Mouse (Mus musculus) c-Kit-positive CD71-positive TER-119-positive erythroid progenitor cells, embryonic 14.5 days (primary cell): ENCODE measurements around the gene Tmem132d.

Experiments used
- DNase-seq: peaks from one replicate; pipeline ENCODE4 v3.0.0-alpha.2; 2013; ENCODE audit warnings: low spot score

The Tmem132d gene

GRCm38 (mm10) chr5:128405071-128405470 is 27.8 kb downstream of the Tmem132d start:
- no peak for DNase-seq

DNA sequence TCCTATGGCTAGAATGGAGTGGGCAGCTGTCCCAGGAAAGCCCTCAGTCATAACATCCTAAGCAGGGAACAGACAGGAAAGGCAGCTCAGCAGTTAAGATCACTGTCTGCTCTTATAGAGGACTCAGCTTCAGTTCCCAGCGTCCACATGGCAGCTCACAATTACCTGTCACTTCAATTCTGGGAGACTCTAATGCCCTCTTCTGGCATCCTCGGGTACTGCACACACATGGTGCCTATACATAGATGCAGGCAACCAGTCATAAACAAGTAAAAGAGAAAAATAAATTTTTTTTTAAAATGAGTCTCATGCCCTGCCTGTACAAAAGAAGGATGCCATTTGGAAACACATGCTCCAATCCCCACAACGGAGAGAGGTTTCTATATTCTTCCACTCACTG is 28.7 kb downstream of the Tmem132d start:
- no peak for DNase-seq

GRCm38 (mm10) chr5:128392372-128392771 is 40.5 kb downstream of the Tmem132d start:
- no peak for DNase-seq

GRCm38 (mm10) chr5:128389665-128390064 is 43.2 kb downstream of the Tmem132d start:
- DNase-seq = no peak

GRCm38 (mm10) chr5:128388358-128389141 is 44.3 kb downstream of the Tmem132d start:
- no peak for DNase-seq

GRCm38 (mm10) chr5:128369814-128370213 is 63.1 kb downstream of the Tmem132d start:
- DNase-seq = no peak

- no peak for DNase-seq
These were observed 63.8 kb downstream of the Tmem132d start for GRCm38 (mm10) chr5:128369111-128369510.

DNA sequence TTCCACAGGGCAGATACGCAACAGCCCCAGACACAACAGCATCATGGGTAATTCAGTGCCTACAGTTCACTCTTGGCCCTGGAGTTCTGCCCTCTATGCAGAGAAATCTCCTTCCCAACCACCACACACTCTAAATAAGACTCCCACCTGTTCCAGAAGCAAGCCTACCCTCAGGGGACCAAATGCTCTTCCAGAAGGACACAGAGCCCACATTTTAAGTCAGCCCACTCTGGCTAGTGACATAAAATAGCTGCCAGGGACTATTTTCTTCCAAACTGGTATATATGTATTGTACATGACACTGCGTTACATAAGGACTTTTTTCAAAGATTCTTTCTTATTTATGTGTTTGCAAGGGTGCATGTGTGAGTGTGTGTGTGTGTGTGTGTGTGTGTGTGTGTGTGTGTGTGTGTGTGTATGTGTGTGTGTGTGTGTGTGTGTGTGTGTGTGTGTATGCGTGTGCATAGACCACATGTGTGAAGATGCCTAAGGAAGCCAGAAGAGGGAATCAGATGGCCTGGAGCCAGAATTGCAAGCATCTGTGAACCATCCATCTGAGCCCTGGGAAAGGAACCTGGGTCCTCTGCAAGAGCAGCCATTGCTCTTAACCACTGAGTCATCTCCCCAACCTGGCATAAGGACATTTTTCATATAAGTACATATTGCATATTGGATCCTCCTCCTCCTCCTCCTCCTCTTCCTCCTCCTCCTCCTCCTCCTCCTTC is 67.5 kb downstream of the Tmem132d start:
- DNase-seq = no peak

- DNase-seq = no peak
These were observed 71.8 kb downstream of the Tmem132d start for GRCm38 (mm10) chr5:128360946-128361675.

DNA sequence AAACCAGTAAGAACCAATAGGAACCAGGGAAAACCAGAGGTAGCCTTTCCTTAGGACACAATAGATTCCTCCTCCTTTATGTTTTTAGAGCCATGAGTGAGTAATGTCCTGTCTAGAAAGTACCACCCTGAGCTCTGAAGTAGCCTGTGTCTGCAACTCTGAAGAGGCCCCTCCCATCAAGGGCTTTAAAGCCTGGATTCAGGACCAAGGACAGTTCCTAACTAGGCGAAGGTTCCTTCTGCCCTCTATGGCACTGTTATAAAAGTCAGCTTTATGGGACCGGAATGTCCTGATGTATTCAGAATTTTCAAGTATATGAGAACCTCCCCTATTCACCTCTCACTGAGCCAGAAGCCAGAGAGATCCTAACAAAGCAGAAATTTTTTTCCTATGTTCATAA is 84.0 kb downstream of the Tmem132d start:
- no peak for DNase-seq

GRCm38 (mm10) chr5:128336841-128337240 is 96.0 kb downstream of the Tmem132d start:
- DNase-seq = no peak

DNA sequence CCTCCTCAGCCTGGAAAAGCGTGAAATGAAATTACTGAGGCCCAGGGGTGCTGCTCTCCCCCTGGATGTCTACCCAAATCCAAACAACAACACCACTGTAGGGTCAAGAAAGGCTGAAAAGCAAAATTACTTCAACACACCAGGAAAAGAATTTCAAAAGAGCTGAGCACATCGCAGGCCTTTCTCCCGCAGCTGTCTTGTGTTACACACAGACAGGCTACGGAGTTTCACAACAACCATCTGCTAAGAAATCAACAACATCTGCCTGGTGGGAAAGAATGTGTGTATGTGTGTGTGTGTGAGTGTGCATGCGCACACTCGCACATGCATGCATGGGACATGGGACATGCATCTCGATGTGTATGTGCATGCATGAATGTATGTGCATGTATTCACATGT is 100.1 kb downstream of the Tmem132d start:
- no peak for DNase-seq

- no peak for DNase-seq
These were observed 102.5 kb downstream of the Tmem132d start for GRCm38 (mm10) chr5:128330351-128330750.

DNA sequence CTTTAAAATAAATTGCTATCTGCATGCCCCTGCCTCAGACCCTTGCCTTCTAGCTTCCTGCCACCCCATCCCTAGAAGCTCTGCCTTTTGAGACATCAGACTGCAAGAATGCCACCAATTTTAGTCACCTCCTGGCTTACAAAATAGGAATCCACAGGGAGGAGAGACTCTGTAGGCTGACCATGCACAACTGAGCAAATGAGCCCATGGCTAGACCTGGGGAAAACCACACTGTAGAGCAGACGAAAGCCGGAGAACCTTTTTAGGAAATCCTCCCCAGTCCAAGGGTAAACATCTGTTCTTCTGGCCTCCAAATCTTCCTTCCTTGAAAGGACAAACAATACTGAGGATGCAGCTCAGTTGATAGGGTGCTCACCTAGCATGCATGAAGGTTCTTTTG is 130.5 kb downstream of the Tmem132d start:
- DNase-seq = no peak

GRCm38 (mm10) chr5:128291191-128291590 is 141.7 kb downstream of the Tmem132d start:
- no peak for DNase-seq

DNA sequence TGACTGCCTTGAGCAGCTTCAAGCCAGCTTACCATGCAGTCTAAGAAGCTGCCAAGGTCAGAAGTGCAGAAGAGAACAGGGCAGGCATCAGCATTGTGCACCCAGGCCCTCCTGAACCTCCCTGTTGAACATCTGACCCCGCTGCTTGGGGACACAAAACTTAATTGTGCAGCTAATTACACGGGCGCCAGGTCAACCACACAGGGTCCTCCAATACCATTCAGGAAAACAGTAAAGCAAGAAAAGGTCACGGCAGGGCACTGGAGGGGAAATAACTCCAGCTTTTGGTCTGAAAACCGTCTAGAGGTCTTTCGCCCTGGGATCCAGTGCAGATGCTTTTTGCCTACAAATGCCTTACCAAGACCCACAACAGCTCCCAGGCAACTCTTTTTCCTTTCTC is 159.6 kb downstream of the Tmem132d start:
- no peak for DNase-seq

DNA sequence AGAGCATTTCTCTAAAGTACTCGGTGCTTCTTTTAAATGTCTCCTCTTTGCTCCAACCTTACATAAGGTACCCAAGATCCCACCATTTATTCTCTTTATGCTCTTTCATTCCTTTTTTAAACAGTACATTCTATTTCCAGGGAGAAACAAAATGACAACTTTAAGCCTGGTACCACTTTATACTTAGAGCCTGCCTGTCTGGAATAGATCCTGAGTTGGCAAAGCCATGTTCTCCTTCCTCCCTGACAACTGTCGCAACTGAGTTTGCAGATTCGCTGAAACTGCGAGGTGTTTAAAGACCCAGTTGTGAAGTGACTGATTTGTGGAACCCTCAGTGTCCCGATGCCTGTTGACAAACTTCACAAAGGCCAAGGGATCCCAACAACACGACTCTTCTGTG is 165.5 kb downstream of the Tmem132d start:
- no peak for DNase-seq

DNA sequence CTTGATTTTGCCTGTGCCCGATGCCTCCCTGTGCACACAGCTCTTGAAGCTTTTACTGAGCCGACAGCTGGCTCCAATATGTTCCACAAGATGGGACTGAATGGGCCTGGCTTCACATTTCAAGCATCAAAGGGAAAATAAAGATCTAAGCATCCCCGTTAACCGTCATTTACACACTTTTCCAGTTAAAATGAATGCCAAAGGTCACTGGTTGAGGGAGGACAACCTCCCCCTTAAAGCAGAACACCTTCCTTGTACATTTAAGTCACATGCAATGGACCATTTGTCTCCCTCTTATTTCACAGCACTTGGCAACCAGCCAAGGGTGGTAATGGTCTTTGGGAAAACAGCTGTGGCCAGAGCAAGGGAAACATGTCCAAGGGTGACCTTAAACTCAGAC is 188.7 kb downstream of the Tmem132d start:
- DNase-seq = no peak

DNA sequence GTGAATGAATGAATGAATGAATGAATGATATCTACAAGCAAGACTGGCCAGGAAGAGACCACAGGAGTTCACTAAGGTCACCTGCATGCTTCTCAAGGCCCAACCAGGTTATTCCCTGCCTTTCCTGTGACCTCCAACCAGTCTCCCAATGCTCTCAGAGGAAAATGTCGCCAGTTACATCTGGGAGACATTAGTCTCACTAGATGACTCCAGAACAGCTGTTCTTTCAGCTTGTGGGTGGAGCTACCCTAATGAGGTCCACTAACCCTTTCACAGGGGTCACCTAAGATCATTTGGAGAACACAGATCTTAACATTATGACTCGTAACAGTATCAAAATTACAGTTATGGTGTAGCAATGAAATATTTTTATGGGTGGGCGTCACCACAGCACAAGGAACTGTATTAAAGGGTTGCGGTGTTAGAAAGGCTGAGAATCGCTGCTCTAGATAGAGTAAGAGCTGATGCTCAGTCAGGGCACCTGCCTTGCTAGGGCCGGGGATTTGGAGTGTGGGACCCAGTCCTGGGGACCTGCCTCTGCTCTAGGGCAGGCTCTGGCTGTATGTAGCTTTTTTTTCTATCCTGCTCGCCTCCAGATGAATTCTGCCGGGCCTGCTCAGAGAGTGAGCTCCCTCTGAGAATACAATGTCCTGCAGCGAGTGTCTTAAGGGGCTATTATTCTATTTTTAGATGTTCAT is 196.1 kb downstream of the Tmem132d start:
- DNase-seq = no peak

GRCm38 (mm10) chr5:128235611-128236010 is 197.3 kb downstream of the Tmem132d start:
- no peak for DNase-seq

- no peak for DNase-seq
These were observed 199.8 kb downstream of the Tmem132d start for GRCm38 (mm10) chr5:128233101-128233500.

GRCm38 (mm10) chr5:128218281-128218680 is 214.6 kb downstream of the Tmem132d start:
- DNase-seq = no peak
